Mouse (Mus musculus): ENCODE results near the gene Fhod1. TPM values are rescaled to one million over a fixed set of nuclear protein-coding genes. Genes with fewer than 3 reads are reported as not detected.
"Not testable (repeated sequence)": the region's sequence is repeated elsewhere in the genome, so short reads cannot be mapped to it uniquely, and the experiment has no call there.

Gene Fhod1
- polyA plus RNA-seq, 1 experiment, result not detected

DNA sequence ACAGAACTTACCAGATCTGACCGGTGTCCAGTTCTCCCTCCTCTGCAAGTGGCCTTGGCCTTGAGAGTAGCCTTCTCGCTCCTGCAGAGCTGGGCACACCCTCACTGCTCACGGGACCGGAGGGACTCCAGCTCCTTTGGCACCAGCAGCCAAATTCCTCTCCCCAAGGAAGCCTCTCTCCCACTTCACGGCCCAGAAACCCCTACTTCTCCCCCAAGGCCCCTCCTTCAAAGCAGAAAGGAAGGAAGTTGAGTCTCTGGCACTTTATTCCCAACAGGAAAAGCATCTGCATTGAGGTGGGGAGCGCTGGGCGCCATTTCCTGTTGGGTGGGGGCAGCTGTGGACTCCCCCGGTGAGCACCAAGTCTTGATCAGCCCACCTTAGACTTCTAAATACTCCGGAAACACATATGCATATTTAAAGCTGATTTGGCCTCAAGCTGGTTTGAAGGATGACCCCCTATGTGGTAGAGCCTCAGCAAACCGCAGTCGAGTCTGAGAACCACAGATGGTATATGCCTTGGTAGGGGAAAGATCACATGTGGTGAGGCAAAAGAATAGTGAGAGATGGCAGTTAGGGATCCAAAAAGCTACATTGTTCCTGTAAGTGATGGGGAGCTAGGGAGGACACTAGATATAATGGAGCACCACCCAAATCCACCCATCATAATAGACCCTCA is 51.7 kb downstream of the Fhod1 start, which contains the start of gene Exoc3l:
Gene Exoc3l, minus strand, starts transcription at position 207 of the 679 bp plus-strand sequence.
- Histone ChIP-seq H3K4me1 (ENCODE audit: control insufficient read depth, insufficient read depth, low read length) (peaks cover 9% of the 10 kb centered on the region), H3K27ac (ENCODE audit: insufficient read depth, low read depth, low read length) (no peak within 1 kb of the TSS), H3K4me3 (ENCODE audit: insufficient read depth, low read depth, low read length) (no peak within 1 kb of the TSS)
- 75% methylated on average over 11 of the region's 11 CpGs for WGBS
- TF ChIP-seq CTCF (IDR thresholded peaks at IDR 0.05; ENCODE audit: insufficient read depth, low read depth, low read length) (no peak), POLR2A (IDR thresholded peaks at IDR 0.05; ENCODE audit: insufficient read depth, low read depth, low read length) (no peak)

DNA sequence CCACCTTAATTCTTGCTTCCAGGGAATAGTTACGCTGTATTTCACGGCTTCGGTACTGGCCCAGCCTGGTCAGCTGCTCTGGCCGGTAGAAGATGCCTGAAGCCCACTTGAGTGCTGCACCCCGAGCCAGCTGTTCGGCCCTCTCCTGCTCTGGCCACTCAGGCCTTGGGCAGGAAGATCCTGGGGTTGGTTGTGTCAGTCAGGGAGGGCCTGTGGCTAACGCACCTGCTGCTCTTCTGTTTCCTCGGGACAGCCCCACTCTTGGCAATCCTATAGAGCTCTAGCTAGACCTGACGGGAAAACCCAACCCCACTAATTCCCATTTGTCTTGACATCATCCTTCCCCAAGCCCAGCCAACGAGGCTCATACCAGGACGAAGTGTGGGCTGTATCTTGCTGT is 52.5 kb downstream of the Fhod1 start:
- TF ChIP-seq CTCF (IDR thresholded peaks at IDR 0.05; ENCODE audit: insufficient read depth, low read depth, low read length), result no peak
- no peak for TF ChIP-seq POLR2A (IDR thresholded peaks at IDR 0.05; ENCODE audit: insufficient read depth, low read depth, low read length)
- no peak overlapping the region for H3K4me3 ChIP-seq (ENCODE audit: insufficient read depth, low read depth, low read length)
- H3K4me1 ChIP-seq (ENCODE audit: control insufficient read depth, insufficient read depth, low read length), result peaks cover 15% of the 10 kb centered on the region
- WGBS, result 75% methylated on average over 11 of the region's 11 CpGs
- no peak overlapping the region for H3K27ac ChIP-seq (ENCODE audit: insufficient read depth, low read depth, low read length)

DNA sequence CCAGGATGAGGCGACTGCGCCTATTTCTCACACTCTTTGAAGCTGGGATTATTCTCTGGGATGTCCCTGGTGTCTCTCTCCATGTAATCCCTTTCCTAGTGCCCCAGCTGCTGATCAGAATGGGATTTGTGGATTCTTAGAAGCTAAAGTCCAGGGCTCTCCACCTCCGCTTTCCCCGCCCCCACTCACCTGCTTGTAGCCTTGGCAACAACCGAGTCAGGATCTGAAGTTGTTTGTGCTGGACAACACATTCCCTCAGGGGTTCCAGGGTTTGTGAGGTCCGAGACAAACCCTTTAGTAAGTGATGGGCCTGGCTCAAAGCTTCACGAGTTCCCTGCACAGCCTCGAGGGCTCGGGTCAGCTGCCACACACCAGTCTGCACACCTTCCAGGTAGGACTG is 53.0 kb downstream of the Fhod1 start:
- Histone ChIP-seq H3K4me3 (ENCODE audit: insufficient read depth, low read depth, low read length) (no peak overlapping the region), H3K4me1 (ENCODE audit: control insufficient read depth, insufficient read depth, low read length) (peaks cover 20% of the 10 kb centered on the region), H3K27ac (ENCODE audit: insufficient read depth, low read depth, low read length) (no peak overlapping the region)
- WGBS, result 75% methylated on average over 9 of the region's 9 CpGs
- TF ChIP-seq POLR2A (IDR thresholded peaks at IDR 0.05; ENCODE audit: insufficient read depth, low read depth, low read length) (no peak), CTCF (IDR thresholded peaks at IDR 0.05; ENCODE audit: insufficient read depth, low read depth, low read length) (no peak)

DNA sequence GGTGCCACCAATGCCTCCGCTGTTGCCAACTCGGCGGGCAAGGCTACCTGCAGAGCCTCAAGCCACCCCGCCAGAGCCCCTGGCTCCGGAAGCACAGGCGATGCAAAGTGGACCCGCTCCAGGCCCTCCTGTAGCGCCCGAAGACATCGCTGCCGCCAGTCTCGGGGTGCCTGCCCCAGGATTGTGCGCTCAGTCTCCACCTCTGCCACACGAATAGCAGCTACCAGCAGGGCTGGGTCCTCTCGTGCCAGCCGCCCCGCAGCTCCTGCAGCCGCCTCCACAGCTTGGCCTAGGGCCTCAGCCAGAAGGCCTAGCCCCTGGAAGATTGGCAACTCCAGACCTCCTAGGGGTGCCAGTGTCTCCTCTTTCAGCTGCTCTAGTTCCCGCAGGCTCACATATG is 54.3 kb downstream of the Fhod1 start:
- Histone ChIP-seq H3K4me1 (ENCODE audit: control insufficient read depth, insufficient read depth, low read length) (peaks cover 22% of the 10 kb centered on the region), H3K27ac (ENCODE audit: insufficient read depth, low read depth, low read length) (no peak overlapping the region), H3K4me3 (ENCODE audit: insufficient read depth, low read depth, low read length) (no peak overlapping the region)
- no peak for TF ChIP-seq POLR2A (IDR thresholded peaks at IDR 0.05; ENCODE audit: insufficient read depth, low read depth, low read length)
- no peak for TF ChIP-seq CTCF (IDR thresholded peaks at IDR 0.05; ENCODE audit: insufficient read depth, low read depth, low read length)
- WGBS, result 72% methylated on average over 19 of the region's 19 CpGs

DNA sequence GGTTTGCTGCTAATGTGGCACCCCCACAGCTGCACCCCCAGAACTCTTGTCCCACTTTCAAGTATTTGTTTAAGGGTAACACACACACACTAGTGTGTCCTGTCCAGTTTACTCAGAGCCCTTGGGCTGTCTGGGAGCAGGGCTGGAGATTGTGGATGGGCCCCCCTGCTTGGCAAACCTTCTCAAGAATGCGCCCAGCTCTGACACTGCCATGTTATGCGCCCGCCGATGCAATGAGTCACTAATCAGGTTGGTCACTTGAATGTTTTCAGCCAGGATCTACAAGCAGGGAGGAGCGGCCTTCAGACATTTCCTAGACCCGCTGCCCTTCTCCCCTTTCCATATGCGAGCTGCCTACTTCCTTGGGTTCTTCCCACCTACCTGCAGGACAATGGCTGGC is 55.3 kb downstream of the Fhod1 start:
- peaks cover 19% of the 10 kb centered on the region for H3K4me1 ChIP-seq (ENCODE audit: control insufficient read depth, insufficient read depth, low read length)
- TF ChIP-seq POLR2A (IDR thresholded peaks at IDR 0.05; ENCODE audit: insufficient read depth, low read depth, low read length), result no peak
- TF ChIP-seq CTCF (IDR thresholded peaks at IDR 0.05; ENCODE audit: insufficient read depth, low read depth, low read length), result no peak
- no peak overlapping the region for H3K27ac ChIP-seq (ENCODE audit: insufficient read depth, low read depth, low read length)
- H3K4me3 ChIP-seq (ENCODE audit: insufficient read depth, low read depth, low read length), result no peak overlapping the region
- 87% methylated on average over 7 of the region's 7 CpGs for WGBS

DNA sequence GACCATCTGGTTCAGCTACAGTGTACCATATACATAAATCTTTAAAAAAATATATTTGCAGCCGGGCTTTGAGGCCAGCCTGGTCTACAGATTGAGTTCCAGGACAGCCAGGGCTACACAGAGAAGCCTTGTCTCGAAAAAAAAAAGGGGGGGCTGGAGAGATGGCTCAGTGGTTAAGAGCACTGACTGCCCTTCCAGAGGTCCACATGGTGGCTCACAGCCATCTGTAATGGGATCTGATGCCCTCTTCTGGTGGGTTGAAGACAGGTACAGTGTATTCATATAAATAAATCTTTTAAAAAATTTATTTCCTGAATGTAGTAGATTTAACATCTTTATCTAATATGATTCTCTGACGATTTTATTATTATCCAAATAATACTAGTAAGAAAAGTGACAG is 56.0 kb downstream of the Fhod1 start:
- H3K27ac ChIP-seq (ENCODE audit: insufficient read depth, low read depth, low read length); H3K4me3 ChIP-seq (ENCODE audit: insufficient read depth, low read depth, low read length): not testable (repeated sequence)
- H3K4me1 ChIP-seq (ENCODE audit: control insufficient read depth, insufficient read depth, low read length), result peaks cover 19% of the 10 kb centered on the region
- WGBS, result 67% methylated on average over 3 of the region's 3 CpGs

DNA sequence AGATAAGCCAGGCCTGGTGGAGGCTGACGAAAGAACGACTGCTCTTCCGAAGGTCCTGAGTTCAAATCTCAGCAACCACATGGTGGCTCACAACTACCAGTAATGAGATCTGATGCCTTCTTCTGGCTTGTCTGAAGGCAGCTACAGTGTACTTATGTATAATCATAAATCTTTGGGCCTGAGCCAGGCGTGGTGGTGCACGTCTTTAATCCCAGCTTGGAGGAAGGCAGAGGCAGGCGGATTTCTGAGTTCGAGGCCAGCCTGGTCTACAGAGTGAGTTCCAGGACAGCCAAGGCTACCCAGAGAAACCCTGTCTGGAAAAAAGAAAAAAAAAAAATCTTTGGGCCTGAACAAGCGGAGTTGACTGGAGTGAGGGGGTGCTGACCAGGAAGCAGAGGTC is 56.4 kb downstream of the Fhod1 start:
- H3K4me1 ChIP-seq (ENCODE audit: control insufficient read depth, insufficient read depth, low read length), result peaks cover 22% of the 10 kb centered on the region
- H3K4me3 ChIP-seq (ENCODE audit: insufficient read depth, low read depth, low read length); H3K27ac ChIP-seq (ENCODE audit: insufficient read depth, low read depth, low read length): not testable (repeated sequence)
- WGBS, result 90% methylated on average over 8 of the region's 8 CpGs

DNA sequence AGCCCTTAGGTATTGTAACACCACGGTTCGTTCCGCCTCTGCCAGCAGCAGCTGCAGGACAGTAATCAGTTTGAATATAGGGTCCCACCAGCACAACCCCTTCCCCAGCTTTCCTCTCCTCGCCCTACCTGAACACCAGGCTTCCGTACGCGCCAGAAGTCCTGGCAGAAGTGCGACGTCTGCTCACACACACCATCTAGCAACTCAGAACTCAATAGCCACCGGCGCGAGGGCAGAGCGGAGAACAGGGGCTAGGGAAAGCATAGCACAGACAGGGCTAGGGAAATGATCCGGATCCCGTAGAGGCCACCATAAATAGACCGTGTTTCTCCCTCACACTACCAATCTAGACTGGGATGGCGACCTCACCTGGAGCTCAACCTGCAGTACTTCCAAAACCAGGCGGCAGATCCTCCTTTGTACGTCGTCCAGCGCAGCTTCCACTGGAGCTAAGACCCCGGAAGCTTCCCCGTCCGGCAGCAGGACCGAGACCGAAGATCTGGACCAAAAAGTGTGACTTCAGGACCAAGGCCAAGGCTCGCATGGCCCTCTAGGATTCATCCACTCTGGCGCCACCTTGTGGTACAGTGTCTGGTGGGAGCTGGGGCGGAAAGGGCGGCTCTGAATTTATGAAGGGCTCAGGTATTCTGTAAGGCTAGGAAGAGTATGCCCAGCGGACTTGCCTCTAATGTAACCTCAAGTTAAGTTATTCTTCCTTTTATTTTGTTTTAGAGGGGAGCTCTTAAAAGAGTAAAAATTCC is 57.0 kb downstream of the Fhod1 start:
- H3K4me3 ChIP-seq (ENCODE audit: insufficient read depth, low read depth, low read length), result peak overlapping the region; percentile 73; the same call in 1 of the 2 replicates
- peaks cover 22% of the 10 kb centered on the region for H3K4me1 ChIP-seq (ENCODE audit: control insufficient read depth, insufficient read depth, low read length)
- H3K27ac ChIP-seq (ENCODE audit: insufficient read depth, low read depth, low read length), result no peak overlapping the region
- TF ChIP-seq POLR2A (IDR thresholded peaks at IDR 0.05; ENCODE audit: insufficient read depth, low read depth, low read length) (no peak), CTCF (IDR thresholded peaks at IDR 0.05; ENCODE audit: insufficient read depth, low read depth, low read length) (peak; percentile 69)
- 12% methylated on average over 31 of the region's 31 CpGs for WGBS

DNA sequence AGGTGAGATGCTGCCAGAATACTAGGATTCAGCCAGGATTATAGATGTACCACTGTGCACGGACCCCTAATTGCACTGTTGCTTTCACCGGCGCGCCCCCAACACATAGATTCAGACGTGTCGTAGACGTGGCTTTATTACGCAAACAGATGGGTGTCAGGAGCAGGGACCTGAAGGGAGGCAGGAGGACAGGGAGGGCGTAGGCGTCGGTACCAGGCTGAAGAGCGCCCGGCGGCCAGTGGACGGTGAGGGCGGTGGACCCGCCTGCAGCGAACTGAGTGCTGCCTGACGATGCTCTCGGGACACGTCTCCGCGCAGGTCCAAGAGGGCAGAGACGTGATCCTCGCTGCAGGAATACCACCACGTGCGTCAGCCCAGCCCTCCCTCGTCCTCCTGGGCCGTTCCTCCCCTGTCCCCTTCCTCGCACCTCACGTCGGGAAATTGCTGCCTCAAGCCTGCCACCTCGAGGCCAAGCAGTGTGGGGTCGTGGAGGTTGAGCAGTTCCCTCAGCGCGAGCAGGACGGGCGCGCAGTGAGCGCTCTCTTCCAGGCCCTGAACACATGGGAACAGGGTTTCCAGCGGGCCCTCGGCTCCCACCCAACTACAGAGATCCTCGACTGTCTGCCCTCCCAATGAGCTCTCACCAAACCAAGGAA is 57.8 kb downstream of the Fhod1 start, which contains the start of gene 4931428F04Rik:
Gene 4931428F04Rik, minus strand, starts transcription at position 60 of the 656 bp plus-strand sequence.
- no peak for TF ChIP-seq CTCF (IDR thresholded peaks at IDR 0.05; ENCODE audit: insufficient read depth, low read depth, low read length)
- TF ChIP-seq POLR2A (IDR thresholded peaks at IDR 0.05; ENCODE audit: insufficient read depth, low read depth, low read length), result no peak
- peaks cover 22% of the 10 kb centered on the region for H3K4me1 ChIP-seq (ENCODE audit: control insufficient read depth, insufficient read depth, low read length)
- H3K27ac ChIP-seq (ENCODE audit: insufficient read depth, low read depth, low read length), result peak within 1 kb of the TSS; percentile 78
- peak within 1 kb of the TSS; percentile 73 for H3K4me3 ChIP-seq (ENCODE audit: insufficient read depth, low read depth, low read length)
- WGBS, result 3% methylated on average over 43 of the region's 43 CpGs

All from olfactory bulb, adult 2 months (tissue).